Mouse (Mus musculus) CD4-positive helper T cell, adult 2 months (primary cell): ENCODE measurements around the gene Timp4.

ENCODE experiments used
- DNase-seq: peaks from one replicate; pipeline ENCODE4 v3.0.0-alpha.2; 2012; ENCODE audit warnings: low read depth, missing footprints, low spot score

Timp4 gene

DNA sequence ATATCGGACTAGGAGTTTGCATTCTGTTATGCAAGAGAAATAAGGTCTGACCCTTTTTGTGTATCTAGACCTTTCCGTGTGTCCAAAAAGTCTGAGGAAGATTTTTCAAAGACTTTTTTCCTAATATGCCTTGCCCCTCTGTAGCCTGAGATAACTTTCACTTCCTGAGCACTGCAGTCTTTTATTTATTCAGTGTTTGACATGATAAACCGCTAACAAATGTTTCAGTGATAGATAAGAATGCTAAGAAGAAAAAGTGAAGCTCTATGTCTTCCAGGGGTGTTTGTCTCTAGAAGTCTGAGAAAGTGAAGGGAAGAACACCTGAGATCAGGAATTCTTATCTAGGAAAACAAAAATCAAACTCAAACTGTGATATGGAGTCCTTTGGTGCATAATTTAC is 51.3 kb downstream of the Timp4 start:
- no peak for DNase-seq
